Mouse (Mus musculus): ENCODE results near the gene Bud31.

GRCm38 (mm10) chr5:145189416-145189815, 49.3 kb downstream of the Bud31 start:
- TF ChIP-seq GATA1 (IDR thresholded peaks at IDR 0.05; ENCODE audit: borderline replicate concordance, low read length) (no peak), CTCF (IDR thresholded peaks at IDR 0.05; ENCODE audit: low read depth, low read length) (no peak)
